Mouse (Mus musculus) heart, embryonic 10.5 days (tissue): ENCODE data around the gene Csnk1e. TPM values are rescaled to one million over a fixed set of nuclear protein-coding genes. Genes with fewer than 3 reads are reported as not detected.

Source experiments
- DNase-seq: peaks from one replicate; pipeline ENCODE4 v3.0.0-alpha.2; 2017; ENCODE audit warnings: low spot score
- H3K27ac ChIP-seq: fragments of 300-500 bp; sonication (generic); 2 replicates; pipeline ENCODE4 v1.5.1; 2016; ENCODE audit warnings: mild to moderate bottlenecking
- H3K27me3 ChIP-seq: fragments of 300-500 bp; sonication (generic); 2 replicates; pipeline ENCODE4 v1.6.1; 2016; ENCODE audit warnings: mild to moderate bottlenecking; ENCODE audit not compliant: poor library complexity, insufficient read depth, severe bottlenecking
- H3K36me3 ChIP-seq: fragments of 300-500 bp; sonication (generic); 2 replicates; pipeline ENCODE4 v1.6.1; 2016; ENCODE audit warnings: mild to moderate bottlenecking, moderate library complexity
- H3K4me1 ChIP-seq: fragments of 300-500 bp; sonication (generic); 2 replicates; pipeline ENCODE4 v1.6.1; 2016; ENCODE audit warnings: mild to moderate bottlenecking
- H3K4me3 ChIP-seq: fragments of 300-500 bp; sonication (generic); 2 replicates; pipeline ENCODE4 v1.5.1; 2016; ENCODE audit warnings: mild to moderate bottlenecking, moderate library complexity
- H3K9me3 ChIP-seq: fragments of 300-500 bp; sonication (generic); 2 replicates; pipeline ENCODE4 v1.6.1; 2016; ENCODE audit warnings: mild to moderate bottlenecking, moderate library complexity
- WGBS: fragments of 180-500 bp; shearing (Covaris S2); methylation state at CpG from one replicate; pipeline ENCODE4 v1.1.7; 2016; 5-methylcytosine and 5-hydroxymethylcytosine counted together
- polyA plus RNA-seq: library from polyadenylated mRNA; unstranded; fragments of >200 nt; fragmentation: Nextera tagmentation; extraction: Ambion mirVana; gene quantifications from 2 replicates; pipeline ENCODE4 v1.2.1, GENCODE M21; 2016

The Csnk1e gene
- polyA plus RNA-seq, 1 experiment from 2014 or later: 102 TPM

DNA sequence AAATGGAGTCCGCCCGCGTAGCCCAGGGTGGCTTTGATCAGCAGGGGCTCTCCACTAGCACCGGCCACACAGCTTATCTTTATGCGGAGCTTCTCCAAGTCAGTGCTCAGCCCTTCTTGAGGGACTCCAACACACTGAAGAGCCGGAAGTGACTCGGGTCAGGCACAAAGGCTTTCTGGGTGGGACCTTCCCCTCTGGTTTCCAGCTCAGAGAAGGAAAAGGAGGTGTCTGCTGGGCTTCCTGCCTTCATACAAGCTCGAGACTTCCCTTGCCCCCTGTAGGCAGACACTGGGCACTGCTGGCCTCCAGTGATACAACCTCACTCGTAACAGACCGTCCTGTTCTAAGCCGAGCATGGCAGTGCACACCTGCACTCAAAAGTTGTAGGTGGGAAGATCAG lies 58.6 kb downstream of the Csnk1e start:
- WGBS: 75% methylated on average over 11 of the region's 11 CpGs
- Histone ChIP-seq H3K27me3 (no peaks in the 10 kb centered on the region), H3K4me1 (peaks cover 87% of the 10 kb centered on the region), H3K36me3 (peaks cover 28% of the 10 kb centered on the region), H3K4me3 (0 out of 2 replicates have a peak overlapping the region, but pooled peaks have one; percentile 22), H3K27ac (peak overlapping the region; percentile 56), H3K9me3 (no peaks in the 10 kb centered on the region)
- no peak for DNase-seq

DNA sequence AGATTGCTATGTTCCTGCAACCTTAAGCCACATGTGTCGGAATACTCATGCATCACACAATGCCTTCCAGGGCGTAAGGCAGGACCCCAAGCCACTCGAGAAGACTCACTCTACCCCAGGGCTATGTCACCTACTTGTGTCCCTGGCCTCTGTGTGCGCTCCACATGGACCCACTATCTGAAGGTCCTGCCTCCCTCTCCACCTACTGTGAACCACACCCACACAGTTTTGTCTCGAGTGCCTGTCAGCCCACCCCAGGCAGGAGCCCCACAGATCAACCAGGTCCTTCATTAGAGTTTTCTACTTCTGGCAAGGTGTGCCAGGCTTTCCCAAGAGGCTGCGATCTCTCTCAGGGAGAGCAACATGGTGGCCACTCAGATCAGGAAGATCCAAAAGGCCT lies 60.1 kb downstream of the Csnk1e start:
- H3K36me3 ChIP-seq: peaks cover 28% of the 10 kb centered on the region
- WGBS: 71% methylated on average over 6 of the region's 6 CpGs
- no peaks in the 10 kb centered on the region for H3K27me3 ChIP-seq
- peaks cover 87% of the 10 kb centered on the region for H3K4me1 ChIP-seq
- no peak for DNase-seq
- peak overlapping the region; percentile 38; the same call in 1 of the 2 replicates for H3K27ac ChIP-seq
- no peaks in the 10 kb centered on the region for H3K9me3 ChIP-seq
- no peak overlapping the region for H3K4me3 ChIP-seq

DNA sequence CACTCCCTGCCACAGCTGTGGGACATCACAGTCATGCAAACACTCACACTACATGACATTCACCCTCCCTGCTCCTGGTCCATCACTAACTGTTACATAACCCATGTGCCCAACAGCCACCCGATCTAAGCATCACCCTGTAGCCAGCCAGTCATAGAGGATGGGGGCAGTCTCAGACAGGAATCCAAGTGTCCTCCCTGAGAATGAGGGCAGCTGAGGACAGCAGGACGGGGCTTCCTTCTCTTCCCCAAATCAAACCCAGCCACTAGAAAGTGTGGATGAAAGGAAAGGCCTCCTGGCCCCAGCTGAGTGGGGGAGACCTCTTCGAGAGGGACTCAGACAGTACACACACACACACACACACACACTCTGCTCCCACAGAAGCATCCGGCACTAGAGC lies 60.5 kb downstream of the Csnk1e start:
- H3K9me3 ChIP-seq: no peaks in the 10 kb centered on the region
- no peaks in the 10 kb centered on the region for H3K27me3 ChIP-seq
- peak overlapping the region; percentile 38 for H3K27ac ChIP-seq
- H3K36me3 ChIP-seq: peaks cover 28% of the 10 kb centered on the region
- no peak for DNase-seq
- no peak overlapping the region for H3K4me3 ChIP-seq
- 72% methylated on average over 4 of the region's 4 CpGs for WGBS
- peaks cover 87% of the 10 kb centered on the region for H3K4me1 ChIP-seq

DNA sequence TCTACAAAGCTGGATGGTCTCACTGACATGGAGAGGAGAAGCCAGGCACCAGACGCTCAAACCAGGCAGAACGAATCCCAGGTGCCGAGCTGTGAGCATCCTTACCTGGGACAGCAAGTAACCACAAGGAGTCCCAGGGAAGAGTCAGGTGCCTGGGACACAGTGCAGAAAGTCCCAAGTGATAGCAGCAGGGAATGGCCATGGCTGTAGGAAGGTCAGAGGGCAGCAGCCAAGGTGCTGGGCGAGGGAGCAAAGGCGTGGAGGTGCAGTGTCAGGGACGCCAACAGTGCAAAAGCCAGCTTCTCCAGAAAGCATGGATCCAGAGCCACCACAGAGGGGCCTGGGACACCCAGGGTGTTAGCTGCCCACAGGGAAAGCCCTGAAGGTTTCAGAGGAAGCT lies 62.3 kb downstream of the Csnk1e start:
- H3K4me3 ChIP-seq: no peak overlapping the region
- H3K36me3 ChIP-seq: peaks cover 23% of the 10 kb centered on the region
- H3K9me3 ChIP-seq: no peaks in the 10 kb centered on the region
- WGBS: 78% methylated on average over 6 of the region's 6 CpGs
- peaks cover 95% of the 10 kb centered on the region for H3K4me1 ChIP-seq
- H3K27ac ChIP-seq: peak overlapping the region; percentile 84
- no peak for DNase-seq
- H3K27me3 ChIP-seq: no peaks in the 10 kb centered on the region

DNA sequence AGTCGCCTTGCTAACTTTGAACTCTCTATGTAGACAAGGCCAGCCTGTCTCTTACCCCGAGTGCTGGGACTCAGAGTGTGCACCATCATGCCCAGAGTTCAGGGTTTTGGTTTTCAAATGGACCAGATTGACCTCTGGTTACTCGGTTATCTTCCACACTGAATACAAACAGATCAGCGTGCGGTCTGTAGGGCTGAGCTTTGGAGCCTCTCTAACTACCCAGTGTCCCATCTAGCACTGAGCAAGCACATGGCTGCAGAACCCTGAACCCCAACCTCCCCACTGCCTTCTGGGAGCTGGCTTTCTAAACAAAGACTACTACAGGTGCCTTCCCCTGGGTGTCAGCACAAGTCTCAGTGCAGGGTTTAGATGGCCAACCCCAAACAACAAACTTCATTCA lies 62.8 kb downstream of the Csnk1e start:
- H3K9me3 ChIP-seq: no peaks in the 10 kb centered on the region
- peak overlapping the region; percentile 84 for H3K27ac ChIP-seq

DNA sequence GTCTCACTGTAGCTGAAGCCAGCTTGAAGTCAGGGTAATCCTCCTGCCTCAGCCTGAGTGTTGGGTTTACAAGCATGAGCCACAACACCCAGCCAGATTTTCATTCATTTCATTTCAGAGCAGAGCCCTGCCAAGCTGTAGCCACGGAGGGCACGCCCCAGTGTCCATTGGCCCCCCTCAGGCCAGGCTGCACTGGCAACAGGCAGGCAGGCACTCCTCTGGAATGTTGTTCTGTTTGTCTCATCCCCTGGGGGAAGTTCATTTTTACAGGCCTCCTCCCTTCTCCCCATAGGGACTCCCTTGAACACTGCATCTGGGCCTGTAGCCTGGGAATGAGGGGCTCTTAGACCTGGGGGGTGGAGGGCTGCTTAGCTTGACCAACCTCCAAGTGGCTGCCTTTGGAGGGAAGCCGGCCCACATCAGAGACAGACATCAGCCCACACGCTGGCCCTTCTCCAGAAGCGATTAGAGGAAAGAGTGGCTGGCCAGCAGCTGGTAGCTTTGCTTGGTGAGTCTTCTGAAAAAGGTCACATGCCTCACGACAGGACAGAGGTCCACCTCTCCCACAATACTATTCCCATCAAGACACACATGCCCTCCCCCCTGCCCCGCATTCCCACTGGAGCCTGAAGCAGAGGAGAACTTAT lies 63.8 kb downstream of the Csnk1e start:
- peaks cover 93% of the 10 kb centered on the region for H3K4me1 ChIP-seq
- 0 out of 2 replicates have a peak, but pooled peaks cover 11% of the 10 kb centered on the region for H3K36me3 ChIP-seq
- peak; percentile 92 for DNase-seq
- H3K27ac ChIP-seq: peak overlapping the region; percentile 84
- 19% methylated on average over 7 of the region's 7 CpGs for WGBS
- H3K27me3 ChIP-seq: no peaks in the 10 kb centered on the region
- no peaks in the 10 kb centered on the region for H3K9me3 ChIP-seq
- peak overlapping the region; percentile 22 for H3K4me3 ChIP-seq

More for the DNA sequence above, 62.8 kb downstream of the Csnk1e start:
- no peaks in the 10 kb centered on the region for H3K27me3 ChIP-seq
- peaks cover 98% of the 10 kb centered on the region for H3K4me1 ChIP-seq
- H3K4me3 ChIP-seq: no peak overlapping the region
- H3K36me3 ChIP-seq: peaks cover 20% of the 10 kb centered on the region
- 83% methylated on average over 5 of the region's 5 CpGs for WGBS
- DNase-seq: no peak

DNA sequence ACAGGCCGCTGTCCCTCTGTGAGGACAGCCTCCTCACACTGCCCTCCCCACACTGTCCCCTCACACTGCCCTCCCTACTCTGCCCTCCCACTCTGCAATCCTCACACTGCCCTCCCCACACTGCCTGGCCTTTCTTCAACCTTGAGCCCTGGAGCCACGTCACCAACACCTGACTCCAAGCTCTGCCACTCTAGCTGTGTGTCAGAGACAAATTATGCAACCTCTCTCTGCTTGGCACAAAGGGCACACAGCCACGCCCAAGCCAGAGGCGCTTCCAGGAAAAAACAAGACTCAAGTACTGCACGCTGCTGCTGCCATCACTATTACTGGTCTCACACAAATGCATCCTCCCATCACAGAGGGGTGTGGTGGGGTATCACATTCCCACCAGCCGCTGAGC lies 64.9 kb downstream of the Csnk1e start:
- Histone ChIP-seq H3K4me1 (peaks cover 87% of the 10 kb centered on the region), H3K4me3 (no peak overlapping the region), H3K27ac (peak overlapping the region; percentile 43), H3K27me3 (no peaks in the 10 kb centered on the region), H3K36me3 (0 out of 2 replicates have a peak, but pooled peaks cover 3% of the 10 kb centered on the region), H3K9me3 (no peaks in the 10 kb centered on the region)
- 83% methylated on average over 6 of the region's 6 CpGs for WGBS
- no peak for DNase-seq

DNA sequence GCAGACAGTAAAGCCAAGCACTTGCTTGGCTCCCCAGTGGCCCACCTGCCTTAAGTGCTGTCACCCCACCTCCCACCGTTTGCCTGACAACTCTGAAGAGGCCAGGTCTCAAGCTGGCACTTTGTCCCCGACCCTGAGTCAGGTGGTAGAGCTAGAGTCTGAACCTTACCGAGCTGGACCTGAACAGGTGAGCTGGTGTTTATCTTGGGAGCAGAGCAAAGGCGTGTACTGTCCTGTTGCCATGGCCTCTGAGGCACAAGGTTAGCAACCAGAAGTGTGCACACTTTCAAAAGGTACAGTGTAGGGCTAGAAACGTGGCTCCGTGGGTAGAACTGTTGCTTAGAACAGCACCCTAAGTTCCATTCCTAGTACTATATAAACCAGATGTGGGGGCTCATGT lies 67.2 kb downstream of the Csnk1e start:
- Histone ChIP-seq H3K4me1 (peaks cover 64% of the 10 kb centered on the region), H3K4me3 (no peak overlapping the region), H3K27me3 (no peaks in the 10 kb centered on the region), H3K9me3 (no peaks in the 10 kb centered on the region), H3K36me3 (peaks cover 16% of the 10 kb centered on the region; the same call in 1 of the 2 replicates), H3K27ac (no peak overlapping the region)
- 75% methylated on average over 6 of the region's 6 CpGs for WGBS
- DNase-seq: no peak

DNA sequence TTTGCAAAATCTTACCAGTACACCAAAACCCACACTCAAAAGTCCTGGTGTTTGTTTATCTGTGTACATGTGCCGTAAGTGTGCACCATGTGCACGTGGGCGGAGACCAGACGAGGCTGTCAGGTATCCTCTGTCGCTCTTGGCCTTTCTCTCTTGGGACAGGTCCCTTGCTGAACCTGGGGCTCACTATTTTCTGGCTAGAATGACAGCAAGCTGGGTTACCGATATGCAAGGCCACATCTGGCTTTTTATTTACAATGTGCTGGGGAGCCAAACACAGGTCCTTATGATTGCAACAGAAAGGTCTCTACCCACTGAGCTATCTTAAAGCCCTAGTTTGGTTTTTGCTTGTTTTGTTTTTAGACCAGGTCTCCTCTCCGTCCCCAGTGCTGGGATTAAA lies 67.8 kb downstream of the Csnk1e start:
- H3K27me3 ChIP-seq: no peaks in the 10 kb centered on the region
- no peak overlapping the region for H3K4me3 ChIP-seq
- H3K9me3 ChIP-seq: no peaks in the 10 kb centered on the region
- DNase-seq: no peak
- WGBS: 77% methylated on average over 7 of the region's 7 CpGs
- H3K27ac ChIP-seq: no peak overlapping the region
- peaks cover 16% of the 10 kb centered on the region; the same call in 1 of the 2 replicates for H3K36me3 ChIP-seq
- peaks cover 59% of the 10 kb centered on the region for H3K4me1 ChIP-seq

DNA sequence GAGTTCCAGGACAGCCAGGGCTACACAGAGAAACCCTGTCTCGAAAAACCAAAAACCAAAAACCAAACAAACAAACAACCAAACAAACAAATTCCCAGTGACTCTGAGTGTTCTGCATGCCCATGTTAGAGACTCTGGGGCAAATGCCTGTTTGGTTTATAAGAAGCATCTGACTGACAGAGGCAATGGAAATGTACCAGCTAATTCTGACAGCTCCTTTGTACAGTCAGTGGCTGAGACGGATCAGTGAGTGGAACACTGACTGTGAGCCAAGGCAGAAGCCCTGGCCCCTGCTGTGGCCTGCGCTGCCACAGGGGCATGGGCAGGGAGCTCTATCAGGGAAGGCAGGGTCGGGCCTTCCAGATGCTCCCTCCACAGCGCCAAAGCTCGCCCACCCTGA lies 68.3 kb downstream of the Csnk1e start:
- Histone ChIP-seq H3K27ac (0 out of 2 replicates have a peak overlapping the region, but pooled peaks have one; percentile 12), H3K4me1 (peaks cover 59% of the 10 kb centered on the region)
- WGBS: 62% methylated on average over 6 of the region's 6 CpGs

DNA sequence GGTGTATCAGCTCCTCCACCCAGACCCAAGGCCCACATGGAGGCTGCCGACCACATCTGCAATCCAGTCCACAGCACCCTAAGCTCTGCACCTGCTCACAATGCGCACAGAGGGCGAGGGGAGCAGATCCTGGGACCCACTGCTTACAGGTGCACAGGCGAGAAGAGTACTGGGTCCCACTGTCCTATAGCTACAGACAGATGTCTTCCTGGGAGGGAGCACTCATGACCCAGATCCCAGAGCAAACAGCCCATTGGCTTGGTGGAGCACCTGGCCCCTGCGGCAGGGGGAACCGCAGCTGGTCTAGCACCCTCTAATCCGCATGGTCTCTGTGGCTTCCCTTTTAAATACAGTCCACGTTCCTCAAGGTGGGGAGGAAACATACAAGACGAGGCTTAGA lies 73.7 kb downstream of the Csnk1e start:
- peaks cover 37% of the 10 kb centered on the region for H3K36me3 ChIP-seq
- 80% methylated on average over 9 of the region's 9 CpGs for WGBS
- H3K4me1 ChIP-seq: peaks cover 45% of the 10 kb centered on the region
- H3K9me3 ChIP-seq: no peaks in the 10 kb centered on the region
- H3K27ac ChIP-seq: peak overlapping the region; percentile 80
- no peak overlapping the region for H3K4me3 ChIP-seq
- H3K27me3 ChIP-seq: no peaks in the 10 kb centered on the region
- DNase-seq: no peak

More for the DNA sequence above, 68.3 kb downstream of the Csnk1e start:
- H3K9me3 ChIP-seq: no peaks in the 10 kb centered on the region
- no peaks in the 10 kb centered on the region for H3K27me3 ChIP-seq
- H3K36me3 ChIP-seq: peaks cover 16% of the 10 kb centered on the region; the same call in 1 of the 2 replicates
- no peak overlapping the region for H3K4me3 ChIP-seq
- no peak for DNase-seq

DNA sequence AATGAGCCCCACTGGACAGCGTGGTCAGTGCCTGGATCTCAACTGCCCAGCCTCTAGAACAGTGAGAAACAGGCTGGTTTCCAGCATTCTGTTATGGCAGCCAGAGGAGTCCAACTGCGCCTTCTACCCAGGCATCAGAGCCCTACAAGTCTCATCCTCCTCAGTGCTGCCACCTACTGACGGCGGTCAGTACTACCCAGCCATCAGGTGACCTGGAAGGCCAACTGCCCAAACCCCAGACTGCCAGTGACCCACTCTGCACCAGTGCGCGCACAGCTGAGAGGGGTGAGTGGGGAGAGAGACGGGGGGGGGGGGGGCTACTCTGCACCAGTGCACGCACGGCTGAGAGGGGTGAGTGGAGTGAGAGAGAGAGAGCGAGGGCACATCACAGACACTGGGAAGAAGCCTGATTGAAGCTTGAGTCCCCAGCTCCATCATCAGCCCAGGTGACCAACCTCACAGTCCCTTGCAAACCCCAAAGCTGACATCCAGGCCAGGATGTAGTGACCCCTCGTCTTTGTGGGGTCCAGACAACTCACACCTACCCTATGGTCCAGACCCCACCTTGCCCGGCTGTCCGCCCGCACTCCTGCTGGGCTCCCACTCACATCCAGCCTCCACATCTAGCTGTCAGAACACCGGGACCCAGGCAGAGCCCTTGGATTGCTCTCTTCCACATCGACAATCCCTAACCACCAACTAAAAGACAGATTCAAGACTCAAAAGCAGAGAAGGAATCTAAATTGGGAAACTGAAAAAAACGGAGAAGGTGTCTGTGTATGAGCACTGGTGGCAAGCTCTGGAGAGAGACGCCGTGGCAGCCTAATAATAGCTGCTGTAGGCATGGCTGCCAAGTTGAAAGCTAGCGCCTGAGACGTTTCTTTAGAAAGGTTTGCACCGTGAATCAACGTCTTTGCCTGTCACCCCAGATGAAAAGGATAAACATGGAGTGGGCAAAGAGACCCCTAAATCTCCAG lies 74.6 kb downstream of the Csnk1e start:
- Histone ChIP-seq H3K4me3 (peak overlapping the region; percentile 8; the same call in 1 of the 2 replicates), H3K4me1 (peaks cover 41% of the 10 kb centered on the region), H3K27ac (peak overlapping the region; percentile 80), H3K36me3 (peaks cover 45% of the 10 kb centered on the region), H3K9me3 (no peaks in the 10 kb centered on the region), H3K27me3 (no peaks in the 10 kb centered on the region)
- 39% methylated on average over 21 of the region's 23 CpGs for WGBS
- DNase-seq: peak; percentile 87

DNA sequence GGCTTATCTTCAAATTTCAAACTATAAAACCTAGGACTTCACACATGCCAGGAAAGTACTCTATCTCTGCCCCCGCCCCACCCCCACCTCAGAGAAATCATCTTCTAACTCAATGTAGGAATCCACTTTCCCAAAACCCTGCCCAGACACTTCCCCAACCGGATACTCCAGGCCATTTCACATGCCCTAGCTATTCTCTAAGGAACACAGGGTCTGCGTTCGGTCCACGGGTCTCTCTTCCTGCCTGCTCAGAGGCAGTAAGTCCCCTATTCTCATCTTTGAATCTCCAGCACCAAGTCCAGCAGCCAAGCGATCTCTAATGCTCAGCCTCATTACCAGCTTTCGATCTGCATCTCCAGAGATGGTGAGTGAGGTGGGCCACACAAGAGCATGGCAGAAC lies 75.7 kb downstream of the Csnk1e start:
- H3K9me3 ChIP-seq: no peaks in the 10 kb centered on the region
- peaks cover 49% of the 10 kb centered on the region for H3K36me3 ChIP-seq
- DNase-seq: no peak
- no peak overlapping the region for H3K4me3 ChIP-seq
- H3K27me3 ChIP-seq: no peaks in the 10 kb centered on the region
- H3K4me1 ChIP-seq: peaks cover 43% of the 10 kb centered on the region
- H3K27ac ChIP-seq: peak overlapping the region; percentile 80; the same call in 1 of the 2 replicates
- 90% methylated on average over 7 of the region's 7 CpGs for WGBS
